Mouse (Mus musculus): ENCODE data around the gene Cdc42bpg.

Cdc42bpg gene

DNA sequence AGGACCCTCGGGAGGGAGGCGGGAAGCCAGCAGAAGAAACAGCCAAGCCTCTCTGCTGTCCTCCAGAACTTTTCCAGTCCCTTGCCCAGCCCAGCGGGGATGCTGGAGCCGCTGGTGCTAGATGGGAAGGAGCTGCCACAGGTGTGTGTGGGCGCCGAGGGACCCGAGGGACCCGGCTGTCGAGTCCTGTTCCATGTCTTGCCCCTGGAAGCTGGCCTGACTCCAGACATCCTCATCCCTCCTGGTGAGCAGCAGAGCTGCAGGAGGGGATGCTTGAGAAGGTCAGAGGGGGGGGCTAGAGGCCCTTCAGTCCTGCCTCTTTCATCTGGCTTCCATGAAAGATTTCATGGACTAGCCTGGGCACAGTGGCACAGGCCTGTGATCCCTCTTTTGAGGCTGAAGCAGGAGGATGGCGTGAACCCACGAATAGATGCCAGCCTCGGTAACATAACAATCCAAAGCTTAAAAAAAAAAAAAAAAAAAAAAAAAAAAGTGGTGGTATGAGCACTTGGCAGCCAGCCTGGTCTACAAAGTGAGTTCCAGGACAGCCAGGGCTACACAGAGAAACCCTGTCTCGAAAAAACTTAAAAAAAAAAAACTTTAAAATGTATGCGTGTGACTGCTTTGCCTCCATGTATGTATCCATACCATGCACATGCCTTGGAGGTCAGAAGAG lies 45.3 kb downstream of the Cdc42bpg start:
- DNase-seq: no peak

DNA sequence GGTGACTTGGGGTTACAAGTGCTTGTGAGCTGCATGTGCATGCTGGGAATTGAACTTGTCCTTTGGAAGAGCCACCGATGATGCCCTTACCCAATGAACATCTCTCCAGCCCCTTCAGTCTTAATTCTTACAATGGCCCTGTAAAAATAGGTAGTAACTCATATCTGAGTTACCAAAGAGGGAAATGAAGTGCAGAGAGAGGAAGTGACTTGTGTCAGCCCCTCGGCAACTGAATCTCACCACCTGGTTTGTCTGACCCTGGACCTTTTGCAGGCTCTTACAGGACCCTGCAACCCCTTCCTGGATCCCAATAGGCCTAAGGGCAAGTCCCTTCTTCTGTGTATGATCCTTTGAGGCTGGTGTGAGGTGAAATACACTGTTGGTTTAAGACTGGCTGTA lies 45.9 kb downstream of the Cdc42bpg start:
- DNase-seq: no peak

DNA sequence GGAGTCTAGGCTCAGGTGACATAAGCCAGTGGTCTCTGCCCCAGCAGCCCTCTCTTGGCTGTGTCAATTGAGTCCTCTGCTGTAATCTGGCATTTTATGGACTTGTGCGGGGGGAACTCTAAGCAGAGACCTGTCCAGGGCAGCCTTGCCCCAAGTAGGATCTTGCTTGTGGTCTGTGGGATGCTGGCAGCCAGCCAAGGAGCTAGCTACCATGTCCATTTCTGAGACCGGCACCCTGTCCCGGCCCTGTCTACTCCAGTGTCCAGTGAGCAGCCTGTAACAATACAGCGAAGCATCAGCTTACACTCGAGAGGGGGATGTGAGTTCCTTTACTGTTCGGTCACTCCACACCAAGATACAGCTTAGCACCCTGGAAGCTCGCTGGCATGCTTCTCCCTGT lies 47.8 kb downstream of the Cdc42bpg start:
- no peak for DNase-seq

DNA sequence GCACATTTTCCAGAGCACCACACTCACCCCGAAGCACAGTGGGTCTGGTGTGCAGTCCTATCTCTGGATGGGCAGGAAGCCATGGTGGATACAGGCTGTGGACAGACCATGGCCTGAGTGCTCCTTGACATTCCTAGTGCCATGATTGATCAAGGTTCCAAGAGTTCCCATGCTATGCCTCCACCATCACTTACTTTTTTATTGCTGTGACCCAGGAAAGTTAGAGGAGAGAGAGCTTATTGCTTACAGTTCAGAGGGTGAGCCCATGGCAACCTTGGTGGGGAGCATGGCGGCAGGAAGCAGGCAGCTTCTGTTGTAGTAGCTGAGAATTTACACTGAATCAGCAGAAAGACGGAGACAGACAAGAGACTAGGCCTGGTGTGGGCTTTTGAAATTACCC lies 55.0 kb downstream of the Cdc42bpg start:
- DNase-seq: no peak

DNA sequence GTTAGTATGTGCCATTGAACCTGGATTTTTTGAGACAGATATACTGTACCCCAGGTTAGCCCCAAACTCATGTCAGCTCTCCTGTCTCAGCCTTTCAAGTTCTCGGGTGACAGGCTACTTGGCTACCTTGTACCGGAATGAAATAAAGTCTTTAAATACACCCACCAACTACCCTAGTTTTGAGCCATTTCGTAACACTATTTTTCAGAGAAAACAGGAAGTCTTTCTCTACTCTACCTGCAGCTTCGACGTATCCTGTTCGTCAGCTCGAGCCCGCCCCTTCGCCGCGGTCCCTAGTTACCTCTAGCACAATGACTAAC lies 56.8 kb downstream of the Cdc42bpg start:
- DNase-seq: no peak

DNA sequence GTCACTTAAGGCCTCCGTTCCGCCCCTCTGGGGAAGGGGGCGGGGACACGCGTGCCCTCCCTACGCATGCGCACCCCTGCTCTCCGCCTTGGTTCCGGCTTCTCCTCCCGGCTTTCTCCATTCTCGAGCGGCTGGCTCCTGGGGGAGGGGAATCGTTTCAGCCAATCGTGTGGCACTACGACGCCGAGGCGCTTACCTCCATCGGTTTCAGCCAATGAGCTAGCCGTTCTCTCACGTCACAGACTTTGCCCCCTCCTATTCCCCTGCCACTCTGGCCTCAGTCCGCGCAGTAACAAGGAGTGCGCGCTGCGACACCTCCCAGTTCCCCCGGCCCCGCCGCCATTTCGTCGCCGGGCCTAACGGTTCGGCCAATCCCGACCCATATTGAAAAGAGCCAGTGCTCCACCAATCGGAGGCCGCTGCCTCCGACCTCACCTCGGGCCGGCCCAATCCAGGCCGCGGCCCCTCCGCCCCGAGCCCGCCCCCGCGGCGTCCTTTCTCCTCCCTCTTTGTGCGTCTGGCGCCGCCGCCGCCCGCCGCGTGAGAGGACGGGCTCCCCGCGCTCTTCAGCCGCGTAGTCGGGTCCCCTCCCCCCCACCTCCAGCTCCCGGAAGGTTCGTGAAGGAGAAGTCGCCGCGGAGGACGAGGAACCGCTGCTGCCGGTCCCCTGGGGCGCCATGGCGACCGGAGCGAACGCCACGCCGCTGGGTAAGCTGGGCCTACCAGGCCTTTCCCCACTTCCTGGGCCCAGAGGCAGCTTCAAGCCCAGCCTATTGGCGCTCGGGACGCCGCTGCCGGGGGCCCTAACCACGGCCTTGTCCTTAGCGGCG lies 57.4 kb downstream of the Cdc42bpg start, which contains the start of gene Sf1:
TSS of gene Sf1 (plus strand) at position 280 of the 830 bp plus-strand sequence.
- peak; percentile 100 for DNase-seq

DNA sequence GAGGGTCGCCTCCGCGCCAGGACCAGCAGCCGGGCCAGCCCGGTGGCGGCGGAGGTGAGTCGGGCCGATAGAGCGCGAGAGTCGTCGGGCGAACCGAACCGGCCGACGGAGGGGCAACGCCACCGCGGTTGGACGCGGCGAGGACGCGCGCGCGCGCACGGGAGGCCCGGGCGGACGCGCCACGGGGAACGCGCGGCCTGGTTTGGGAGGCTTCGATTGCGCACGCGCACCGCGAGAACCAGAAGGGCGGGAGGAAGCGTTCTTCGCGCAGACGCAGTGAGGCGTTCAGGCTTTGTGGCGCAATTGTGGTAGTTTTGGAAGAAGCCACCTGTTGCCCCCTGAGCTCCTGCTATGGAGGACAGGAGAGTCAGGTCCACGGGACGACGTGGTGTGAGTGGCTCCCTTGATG lies 58.1 kb downstream of the Cdc42bpg start:
- DNase-seq: peak; percentile 86 to 91

DNA sequence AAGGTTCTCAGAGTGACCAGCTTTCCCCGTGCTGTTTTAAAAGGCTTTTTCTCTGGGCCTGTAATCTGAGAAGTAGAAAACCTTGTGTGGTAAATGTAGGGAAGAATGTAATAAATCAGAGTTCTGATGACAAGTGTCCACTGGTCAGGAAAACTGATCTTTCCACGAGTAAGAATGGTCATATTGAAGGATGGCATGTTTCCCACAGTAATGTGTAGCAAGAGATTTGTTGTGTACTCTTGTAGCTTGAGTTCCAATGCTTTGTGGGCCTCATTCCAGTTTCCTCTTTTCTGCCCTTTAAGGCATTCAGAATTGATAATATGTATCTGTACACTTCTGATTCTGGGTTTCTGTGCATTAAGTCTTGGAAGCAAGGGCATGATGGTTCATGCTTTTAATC lies 58.6 kb downstream of the Cdc42bpg start:
- DNase-seq: no peak

DNA sequence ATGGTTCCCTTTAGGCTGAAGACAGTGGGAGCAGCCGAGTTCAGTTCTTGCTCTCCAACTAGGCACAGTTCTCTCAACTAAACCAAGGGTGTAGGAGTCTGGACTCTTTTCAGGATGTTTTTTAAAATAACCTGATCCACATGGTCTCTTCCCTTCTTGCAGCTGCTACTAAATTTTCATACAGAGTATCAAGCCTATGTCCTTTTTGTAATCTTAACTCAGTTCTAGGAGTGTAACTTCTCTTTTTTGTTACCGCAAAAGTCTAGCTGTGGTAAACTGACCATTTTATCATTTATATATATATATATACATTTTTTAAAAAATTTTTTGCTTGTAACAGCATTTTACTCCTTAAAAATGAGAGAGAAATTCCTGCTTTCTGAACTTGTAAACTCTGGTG lies 63.9 kb downstream of the Cdc42bpg start:
- no peak for DNase-seq

DNA sequence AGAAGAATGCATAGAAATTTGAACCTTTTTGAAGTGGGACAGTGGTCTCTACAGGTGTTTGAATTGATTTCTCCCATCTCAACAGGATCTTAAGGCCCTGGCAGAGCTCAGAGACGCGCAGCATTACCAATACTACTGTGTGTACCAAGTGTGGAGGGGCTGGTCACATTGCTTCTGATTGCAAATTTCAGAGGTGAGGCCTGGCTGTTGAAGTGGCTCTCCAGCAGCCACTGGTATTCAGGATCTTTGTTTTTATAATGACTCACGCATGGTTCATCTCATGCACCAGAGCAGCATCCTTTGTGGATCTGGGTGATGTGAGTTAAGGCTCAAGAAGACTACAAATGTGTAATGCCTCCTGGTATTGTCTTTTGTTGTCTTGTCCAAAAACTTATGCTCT lies 66.2 kb downstream of the Cdc42bpg start:
- no peak for DNase-seq

DNA sequence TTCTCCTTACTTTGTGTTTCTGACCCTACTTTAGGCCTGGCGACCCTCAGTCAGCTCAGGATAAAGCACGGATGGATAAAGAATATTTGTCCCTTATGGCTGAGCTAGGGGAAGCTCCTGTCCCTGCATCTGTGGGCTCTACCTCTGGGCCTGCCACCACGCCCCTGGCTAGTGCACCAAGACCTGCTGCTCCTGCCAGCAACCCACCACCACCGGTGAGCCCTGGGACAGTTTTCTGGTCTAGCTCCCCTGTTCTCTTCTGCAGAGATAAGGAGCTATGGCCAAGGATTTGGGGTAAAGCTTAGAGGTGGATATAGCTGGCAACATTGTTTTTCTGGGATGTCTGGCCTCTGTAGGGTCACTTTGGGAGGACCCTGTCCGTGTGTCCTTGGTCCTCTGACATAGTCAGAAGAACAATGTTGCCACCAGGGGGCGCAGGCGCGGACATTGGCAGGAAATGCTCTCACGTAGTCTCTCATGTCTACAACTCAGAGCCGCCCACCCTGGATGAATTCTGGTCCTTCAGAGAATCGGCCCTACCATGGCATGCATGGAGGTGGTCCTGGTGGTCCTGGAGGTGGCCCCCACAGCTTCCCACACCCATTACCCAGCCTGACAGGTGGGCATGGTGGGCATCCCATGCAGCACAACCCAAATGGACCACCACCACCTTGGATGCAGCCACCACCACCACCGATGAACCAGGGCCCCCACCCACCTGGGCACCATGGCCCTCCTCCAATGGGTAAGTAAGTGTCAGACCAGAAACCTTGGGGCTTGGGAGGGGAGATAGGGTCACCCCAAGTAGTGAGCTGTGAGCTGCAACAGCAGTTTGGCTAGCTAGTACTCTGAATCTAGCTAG lies 67.5 kb downstream of the Cdc42bpg start:
- DNase-seq: peak; percentile 50 to 70

DNA sequence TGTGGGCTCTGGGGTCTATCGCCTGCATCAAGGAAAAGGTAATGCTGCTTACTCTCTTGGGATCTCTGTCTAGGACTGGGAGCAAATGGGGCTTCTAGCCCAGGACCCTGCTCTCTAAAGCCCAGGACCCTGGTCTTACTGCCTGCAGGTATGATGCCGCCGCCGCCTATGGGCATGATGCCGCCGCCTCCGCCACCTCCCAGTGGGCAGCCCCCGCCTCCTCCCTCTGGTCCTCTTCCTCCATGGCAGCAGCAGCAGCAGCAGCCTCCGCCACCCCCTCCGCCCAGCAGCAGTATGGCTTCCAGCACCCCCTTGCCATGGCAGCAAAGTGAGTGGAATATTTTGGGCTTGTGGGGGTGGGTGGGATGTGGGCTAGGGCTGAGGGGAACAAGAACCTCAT lies 68.3 kb downstream of the Cdc42bpg start:
- DNase-seq: no peak
